Mouse (Mus musculus): ENCODE measurements at regions not wholly inside any gene's neighbourhood (a gene's known extent, or its start where the extent isn't known, plus 50 kb on each side); places are given as distances from the start of the nearest gene placed in this dataset.

DNA sequence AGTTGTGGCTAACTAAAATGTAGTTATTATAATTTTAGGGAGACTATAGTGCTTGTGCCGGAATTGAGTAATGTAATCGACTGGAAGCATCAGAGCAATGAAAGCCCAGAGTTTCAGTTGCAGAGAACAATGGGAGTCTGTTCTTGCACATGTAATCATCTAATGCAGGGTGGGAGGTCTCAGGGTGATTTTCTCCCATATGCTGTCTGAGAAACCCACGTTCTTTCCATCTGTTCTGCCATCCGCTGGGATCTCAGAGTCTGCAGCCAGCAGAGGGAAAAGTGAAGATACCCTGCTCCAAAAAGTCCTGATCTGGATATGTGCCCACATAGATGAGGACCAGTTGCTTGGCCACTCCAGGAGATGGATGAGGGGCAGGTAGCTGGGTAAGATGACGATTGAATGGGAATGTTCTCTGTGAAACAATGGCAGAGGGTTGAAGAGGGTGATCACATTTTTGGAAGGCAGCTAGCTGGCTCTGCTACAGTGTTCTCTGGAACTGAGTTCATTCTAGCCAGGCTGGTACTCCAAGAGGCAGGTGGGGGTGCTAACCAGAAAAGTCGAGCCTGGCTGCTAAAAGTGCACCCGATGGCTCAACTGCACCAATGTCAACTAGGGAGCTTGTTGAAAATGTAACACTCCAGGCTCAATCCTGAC is 180.3 kb upstream of the Ghitm start:
- WGBS, result 87% methylated on average over 7 of the region's 7 CpGs
- H3K79me2 ChIP-seq (ENCODE audit: control insufficient read depth, insufficient read depth, low read length), result no peaks in the 10 kb centered on the region
- no peaks in the 10 kb centered on the region for H3K4me1 ChIP-seq (ENCODE audit: control insufficient read depth, insufficient read depth, low read length)
- H3K36me3 ChIP-seq (ENCODE audit: control insufficient read depth, insufficient read depth, low read length), result no peaks in the 10 kb centered on the region
- TF ChIP-seq CTCF (IDR thresholded peaks at IDR 0.05; ENCODE audit: low read depth, low read length), result no peak
- TF ChIP-seq POLR2A (IDR thresholded peaks at IDR 0.05; ENCODE audit: extremely low read depth, insufficient read depth, low read length), result no peak
- H3K4me3 ChIP-seq (ENCODE audit: insufficient read depth, low read depth, low read length), result no peak overlapping the region
- H3K27ac ChIP-seq (replicated peaks; ENCODE audit: insufficient read depth, low read depth, low read length), result no peak overlapping the region
- H3K9ac ChIP-seq (ENCODE audit: low read depth, low read length), result no peak overlapping the region
- no peak for DNase-seq (ENCODE audit: extremely low read depth, low read depth, low spot score)
- H3K27me3 ChIP-seq (ENCODE audit: control insufficient read depth, insufficient read depth, low read length), result no peaks in the 10 kb centered on the region

DNA sequence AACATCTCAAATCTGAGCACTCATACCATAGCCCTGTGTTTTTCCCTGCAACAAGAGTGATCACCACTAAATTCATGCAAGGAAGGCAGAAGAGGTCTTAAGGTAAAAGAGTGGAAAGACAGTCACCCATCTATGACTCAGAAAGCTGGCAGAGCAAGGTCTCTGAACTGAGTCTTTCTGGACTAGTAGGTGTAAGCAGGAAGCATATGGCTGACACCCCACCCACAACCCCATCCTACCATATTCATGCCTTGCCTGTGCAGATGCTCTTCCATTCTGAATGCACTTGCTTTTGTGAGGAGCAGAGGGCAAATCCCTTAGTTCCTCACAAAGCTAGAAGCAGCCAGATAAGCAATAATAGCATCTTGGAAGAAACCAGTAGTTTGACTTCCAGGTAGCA is 178.8 kb upstream of the Ghitm start:
- Histone ChIP-seq H3K9ac (ENCODE audit: low read depth, low read length) (no peak overlapping the region), H3K4me1 (ENCODE audit: control insufficient read depth, insufficient read depth, low read length) (no peaks in the 10 kb centered on the region), H3K27me3 (ENCODE audit: control insufficient read depth, insufficient read depth, low read length) (no peaks in the 10 kb centered on the region), H3K36me3 (ENCODE audit: control insufficient read depth, insufficient read depth, low read length) (no peaks in the 10 kb centered on the region), H3K79me2 (ENCODE audit: control insufficient read depth, insufficient read depth, low read length) (no peaks in the 10 kb centered on the region), H3K27ac (replicated peaks; ENCODE audit: insufficient read depth, low read depth, low read length) (no peak overlapping the region), H3K4me3 (ENCODE audit: insufficient read depth, low read depth, low read length) (no peak overlapping the region)
- no peak for DNase-seq (ENCODE audit: extremely low read depth, low read depth, low spot score)
- TF ChIP-seq CTCF (IDR thresholded peaks at IDR 0.05; ENCODE audit: low read depth, low read length) (no peak), POLR2A (IDR thresholded peaks at IDR 0.05; ENCODE audit: extremely low read depth, insufficient read depth, low read length) (no peak)

DNA sequence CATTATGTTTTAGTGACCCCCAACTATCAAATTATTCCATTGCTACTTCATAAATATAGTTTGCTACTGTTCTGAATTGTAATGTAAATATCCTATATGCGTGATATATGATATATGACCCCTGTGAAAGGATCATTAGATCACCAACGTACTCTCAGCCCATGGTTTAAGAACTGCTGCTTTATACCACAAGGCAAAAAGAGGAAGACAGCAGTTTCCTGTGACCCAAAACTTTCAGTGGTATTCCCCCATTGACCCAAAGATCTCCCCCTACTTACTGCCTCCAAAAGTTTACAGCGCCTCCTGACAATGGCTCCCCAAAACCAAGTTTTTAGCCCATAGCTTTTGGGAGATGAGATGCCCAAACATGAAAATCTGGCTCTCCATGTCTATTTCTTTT is 177.8 kb upstream of the Ghitm start:
- Histone ChIP-seq H3K9ac (ENCODE audit: low read depth, low read length) (no peak overlapping the region), H3K4me3 (ENCODE audit: insufficient read depth, low read depth, low read length) (no peak overlapping the region), H3K27ac (replicated peaks; ENCODE audit: insufficient read depth, low read depth, low read length) (no peak overlapping the region), H3K27me3 (ENCODE audit: control insufficient read depth, insufficient read depth, low read length) (no peaks in the 10 kb centered on the region), H3K79me2 (ENCODE audit: control insufficient read depth, insufficient read depth, low read length) (no peaks in the 10 kb centered on the region), H3K4me1 (ENCODE audit: control insufficient read depth, insufficient read depth, low read length) (no peaks in the 10 kb centered on the region), H3K36me3 (ENCODE audit: control insufficient read depth, insufficient read depth, low read length) (no peaks in the 10 kb centered on the region)
- DNase-seq (ENCODE audit: extremely low read depth, low read depth, low spot score), result no peak
- WGBS, result 74% methylated on average over 3 of the region's 3 CpGs
- TF ChIP-seq POLR2A (IDR thresholded peaks at IDR 0.05; ENCODE audit: extremely low read depth, insufficient read depth, low read length) (no peak), CTCF (IDR thresholded peaks at IDR 0.05; ENCODE audit: low read depth, low read length) (no peak)

DNA sequence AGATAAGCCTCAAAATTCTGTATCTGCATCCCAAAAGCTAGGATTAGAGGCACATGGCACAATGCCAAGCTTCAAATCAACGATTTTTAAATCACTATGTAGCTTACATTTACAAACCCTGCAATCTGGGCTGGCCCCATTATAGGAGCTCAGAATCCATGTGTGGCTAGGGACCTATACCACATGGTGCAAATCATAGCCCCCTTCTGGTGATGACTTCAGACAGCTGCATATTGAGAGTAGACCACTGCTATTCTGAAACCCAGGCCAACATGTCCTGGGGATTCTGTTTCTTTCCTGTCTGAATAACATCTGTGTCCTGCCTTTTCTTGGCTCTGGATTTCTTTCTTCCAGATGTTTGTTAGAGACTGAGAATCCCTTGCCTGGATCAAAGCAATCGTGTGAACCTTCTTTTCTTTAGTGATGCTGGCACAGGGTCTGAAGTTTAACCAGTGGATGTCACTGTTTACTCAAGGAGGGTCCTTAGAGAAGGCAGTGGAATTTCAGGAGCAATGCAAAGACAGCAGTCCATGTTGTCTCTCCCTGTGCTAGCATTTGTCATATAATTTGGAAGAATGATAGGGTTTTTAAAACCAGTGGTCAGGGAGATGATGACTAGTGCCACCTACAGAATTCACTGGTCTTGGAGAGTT is 171.7 kb upstream of the Ghitm start:
- TF ChIP-seq CTCF (IDR thresholded peaks at IDR 0.05; ENCODE audit: low read depth, low read length), result no peak
- no peak for TF ChIP-seq POLR2A (IDR thresholded peaks at IDR 0.05; ENCODE audit: extremely low read depth, insufficient read depth, low read length)
- no peaks in the 10 kb centered on the region for H3K79me2 ChIP-seq (ENCODE audit: control insufficient read depth, insufficient read depth, low read length)
- no peak for DNase-seq (ENCODE audit: extremely low read depth, low read depth, low spot score)

DNA sequence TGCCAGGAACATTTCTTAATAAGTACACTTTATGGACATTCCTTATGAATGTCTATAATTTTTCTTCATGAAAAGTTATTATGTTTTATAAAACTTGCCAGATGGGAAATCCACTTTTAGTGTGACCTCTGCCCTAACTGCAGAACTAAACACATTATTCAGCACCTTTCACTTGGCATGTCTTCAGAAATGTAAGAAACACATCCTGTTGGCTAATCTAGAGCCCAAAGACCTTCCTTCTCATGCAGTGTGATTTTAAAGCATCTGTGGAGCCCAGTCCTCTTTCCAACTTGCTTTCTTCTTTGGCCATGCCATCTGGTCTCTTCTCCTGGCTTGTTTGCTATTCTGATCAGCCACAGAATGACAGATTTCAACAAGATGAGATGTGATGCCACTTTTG is 163.6 kb upstream of the Ghitm start:
- TF ChIP-seq CTCF (IDR thresholded peaks at IDR 0.05; ENCODE audit: low read depth, low read length) (no peak), POLR2A (IDR thresholded peaks at IDR 0.05; ENCODE audit: extremely low read depth, insufficient read depth, low read length) (no peak)
- DNase-seq (ENCODE audit: extremely low read depth, low read depth, low spot score), result peak; percentile 7
- H3K79me2 ChIP-seq (ENCODE audit: control insufficient read depth, insufficient read depth, low read length), result no peaks in the 10 kb centered on the region

More for the DNA sequence above, 171.7 kb upstream of the Ghitm start:
- H3K4me3 ChIP-seq (ENCODE audit: insufficient read depth, low read depth, low read length), result no peak overlapping the region
- WGBS, result 29% methylated on average over 2 of the region's 2 CpGs
- H3K9ac ChIP-seq (ENCODE audit: low read depth, low read length), result no peak overlapping the region
- no peaks in the 10 kb centered on the region for H3K36me3 ChIP-seq (ENCODE audit: control insufficient read depth, insufficient read depth, low read length)
- H3K27me3 ChIP-seq (ENCODE audit: control insufficient read depth, insufficient read depth, low read length), result no peaks in the 10 kb centered on the region
- H3K4me1 ChIP-seq (ENCODE audit: control insufficient read depth, insufficient read depth, low read length), result no peaks in the 10 kb centered on the region
- no peak overlapping the region for H3K27ac ChIP-seq (replicated peaks; ENCODE audit: insufficient read depth, low read depth, low read length)

DNA sequence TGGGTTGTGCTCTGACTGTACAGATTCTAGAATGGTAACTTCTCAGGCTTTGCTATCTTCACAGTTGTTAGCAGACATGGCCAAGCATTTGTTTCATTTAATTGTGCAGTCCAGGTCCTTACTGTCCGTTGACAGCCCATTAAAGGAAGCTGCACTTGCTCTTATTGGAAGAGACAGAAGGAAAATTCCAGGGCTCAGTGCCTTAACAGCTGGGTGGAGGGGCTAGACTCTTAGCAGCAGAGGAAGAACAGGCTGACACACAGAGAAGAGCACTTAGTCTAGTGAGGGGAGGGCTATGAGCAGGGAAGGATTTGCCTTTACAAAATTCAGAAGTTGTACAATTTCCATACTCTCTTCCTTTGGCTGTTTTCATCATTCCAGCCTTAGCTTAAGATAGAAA is 161.5 kb upstream of the Ghitm start:
- Histone ChIP-seq H3K4me1 (ENCODE audit: control insufficient read depth, insufficient read depth, low read length) (peaks cover 2% of the 10 kb centered on the region; the same call in 1 of the 2 replicates), H3K27me3 (ENCODE audit: control insufficient read depth, insufficient read depth, low read length) (no peaks in the 10 kb centered on the region), H3K79me2 (ENCODE audit: control insufficient read depth, insufficient read depth, low read length) (no peaks in the 10 kb centered on the region), H3K27ac (replicated peaks; ENCODE audit: insufficient read depth, low read depth, low read length) (no peak overlapping the region), H3K9ac (ENCODE audit: low read depth, low read length) (no peak overlapping the region), H3K36me3 (ENCODE audit: control insufficient read depth, insufficient read depth, low read length) (no peaks in the 10 kb centered on the region), H3K4me3 (ENCODE audit: insufficient read depth, low read depth, low read length) (no peak overlapping the region)
- 49% methylated on average over 1 of the region's 1 CpGs for WGBS
- DNase-seq (ENCODE audit: extremely low read depth, low read depth, low spot score), result no peak
- no peak for TF ChIP-seq POLR2A (IDR thresholded peaks at IDR 0.05; ENCODE audit: extremely low read depth, insufficient read depth, low read length)
- no peak for TF ChIP-seq CTCF (IDR thresholded peaks at IDR 0.05; ENCODE audit: low read depth, low read length)

More for the DNA sequence above, 163.6 kb upstream of the Ghitm start:
- H3K27ac ChIP-seq (replicated peaks; ENCODE audit: insufficient read depth, low read depth, low read length), result no peak overlapping the region
- peaks cover 2% of the 10 kb centered on the region; the same call in 1 of the 2 replicates for H3K4me1 ChIP-seq (ENCODE audit: control insufficient read depth, insufficient read depth, low read length)
- no peaks in the 10 kb centered on the region for H3K36me3 ChIP-seq (ENCODE audit: control insufficient read depth, insufficient read depth, low read length)
- no peak overlapping the region for H3K4me3 ChIP-seq (ENCODE audit: insufficient read depth, low read depth, low read length)
- H3K27me3 ChIP-seq (ENCODE audit: control insufficient read depth, insufficient read depth, low read length), result no peaks in the 10 kb centered on the region
- no peak overlapping the region for H3K9ac ChIP-seq (ENCODE audit: low read depth, low read length)
